Mouse (Mus musculus) kidney, postnatal 4 days (tissue): ENCODE data around the gene Mettl5.
"Not testable (repeated sequence)": the region's sequence is repeated elsewhere in the genome, so short reads cannot be mapped to it uniquely, and the experiment has no call there.

Source experiments
- DNase-seq, 2 experiments: peaks; one replicate each; pipeline ENCODE4 v3.0.0; 2021; ENCODE audit warnings: mixed read lengths in 2 of 2

Mettl5 gene

GRCm38 (mm10) chr2:69885451-69886305, at the start of gene Mettl5:
Mettl5 (minus strand) TSS chr2:69885615.
- DNase-seq = peak; percentile 93 to 96

- no peak for DNase-seq
Observed at GRCm38 (mm10) chr2:69924943-69925342, 39.5 kb upstream of the Mettl5 start.

GRCm38 (mm10) chr2:69917301-69917700, 31.9 kb upstream of the Mettl5 start:
- no peak for DNase-seq

GRCm38 (mm10) chr2:69912801-69913200, 27.4 kb upstream of the Mettl5 start:
- DNase-seq = no peak

- not testable (repeated sequence) for DNase-seq
Observed at GRCm38 (mm10) chr2:69907394-69907793, 22.0 kb upstream of the Mettl5 start.

GRCm38 (mm10) chr2:69903541-69903940, 18.1 kb upstream of the Mettl5 start:
- no peak for DNase-seq

- peak; percentile 61 to 78 for DNase-seq
Observed at GRCm38 (mm10) chr2:69897618-69898575, 12.5 kb upstream of the Mettl5 start.

- peak; percentile 100 for DNase-seq
Observed at GRCm38 (mm10) chr2:69897039-69897617, 11.7 kb upstream of the Mettl5 start, which contains the start of gene Ubr3. Ubr3 (plus strand) TSS chr2:69897246.

GRCm38 (mm10) chr2:69896224-69896581, 10.8 kb upstream of the Mettl5 start:
- DNase-seq = no peak

GRCm38 (mm10) chr2:69895502-69896223, 10.2 kb upstream of the Mettl5 start:
- DNase-seq = peak in 1 of 2 experiments; percentile 14

GRCm38 (mm10) chr2:69893891-69894290, 8.5 kb upstream of the Mettl5 start:
- DNase-seq = no peak

- DNase-seq = no peak
Observed at GRCm38 (mm10) chr2:69893145-69893544, 7.7 kb upstream of the Mettl5 start.

- no peak for DNase-seq
Observed at GRCm38 (mm10) chr2:69890843-69891242, 5.4 kb upstream of the Mettl5 start.

GRCm38 (mm10) chr2:69888957-69889356, 3.5 kb upstream of the Mettl5 start:
- no peak for DNase-seq

GRCm38 (mm10) chr2:69885050-69885449, 365 bp downstream of the Mettl5 start:
- DNase-seq = no peak

GRCm38 (mm10) chr2:69884581-69884980, 834 bp downstream of the Mettl5 start:
- DNase-seq = no peak

GRCm38 (mm10) chr2:69883990-69884391, 1.4 kb downstream of the Mettl5 start:
- no peak for DNase-seq

GRCm38 (mm10) chr2:69862117-69862657, 23.2 kb downstream of the Mettl5 start:
- DNase-seq = no peak

GRCm38 (mm10) chr2:69861485-69862091, 23.8 kb downstream of the Mettl5 start, which contains the start of gene Ssb:
Ssb (plus strand) TSS chr2:69861562.
- peak; percentile 97 to 98 for DNase-seq

GRCm38 (mm10) chr2:69860972-69861452, 24.4 kb downstream of the Mettl5 start:
- peak; percentile 38 to 44 for DNase-seq

GRCm38 (mm10) chr2:69857882-69858281, 27.5 kb downstream of the Mettl5 start:
- DNase-seq = no peak
